Mouse (Mus musculus) heart, embryonic 12.5 days (tissue): ENCODE results near the gene Sox8. TPM values are rescaled to one million over a fixed set of nuclear protein-coding genes. Genes with fewer than 3 reads are reported as not detected.

Experiments
- ATAC-seq: fragments of 200-750 bp; cut with Nextera tagmentation; 2 replicates; pipeline ENCODE4 v1.8.0; 2017; ENCODE audit warnings: moderate TSS enrichment, moderate library complexity; ENCODE audit not compliant: insufficient number of reproducible peaks, low FRiP score
- H3K27ac ChIP-seq: fragments of 300-500 bp; sonication (generic); 2 replicates; pipeline ENCODE4 v1.5.1; 2016; ENCODE audit warnings: mild to moderate bottlenecking, moderate library complexity; ENCODE audit not compliant: poor library complexity, severe bottlenecking
- H3K27me3 ChIP-seq: fragments of 300-500 bp; sonication (generic); replicated peaks from 2 replicates; pipeline ENCODE4 v1.6.1; 2016; ENCODE audit warnings: mild to moderate bottlenecking, moderate library complexity
- H3K36me3 ChIP-seq: fragments of 300-500 bp; sonication (generic); 2 replicates; pipeline ENCODE4 v1.6.1; 2016; ENCODE audit warnings: mild to moderate bottlenecking, moderate library complexity
- H3K4me1 ChIP-seq: fragments of 300-500 bp; sonication (generic); replicated peaks from 2 replicates; pipeline ENCODE4 v1.6.1; 2016; ENCODE audit warnings: mild to moderate bottlenecking
- H3K4me2 ChIP-seq: fragments of 300-500 bp; sonication (generic); 2 replicates; pipeline ENCODE4 v1.6.1; 2016; ENCODE audit warnings: mild to moderate bottlenecking, moderate library complexity
- H3K4me3 ChIP-seq: fragments of 300-500 bp; sonication (generic); 2 replicates; pipeline ENCODE4 v1.5.1; 2016; ENCODE audit warnings: mild to moderate bottlenecking
- H3K9ac ChIP-seq: fragments of 300-500 bp; sonication (generic); 2 replicates; pipeline ENCODE4 v1.6.1; 2016; ENCODE audit warnings: mild to moderate bottlenecking, moderate library complexity
- H3K9me3 ChIP-seq: fragments of 300-500 bp; sonication (generic); replicated peaks from 2 replicates; pipeline ENCODE4 v1.6.1; 2016; ENCODE audit warnings: mild to moderate bottlenecking, moderate library complexity
- WGBS: fragments of 180-500 bp; shearing (Covaris S2); methylation state at CpG from one replicate; pipeline ENCODE4 v1.1.7; 2016; 5-methylcytosine and 5-hydroxymethylcytosine counted together
- polyA plus RNA-seq: library from polyadenylated mRNA; unstranded; fragments of >200 nt; fragmentation: Nextera tagmentation; extraction: Ambion mirVana; gene quantifications from 2 replicates; pipeline ENCODE4 v1.2.1, GENCODE M21; 2016

Sox8 gene
- polyA plus RNA-seq, 1 experiment from 2014 or later, result 1.9 TPM

GRCm38 (mm10) chr17:25602366-25602765 is 31.9 kb upstream of the Sox8 start:
- no peaks in the 10 kb centered on the region for H3K27me3 ChIP-seq
- peaks cover 34% of the 10 kb centered on the region for H3K4me1 ChIP-seq
- 62% methylated on average over 8 of the region's 8 CpGs for WGBS
- H3K4me3 ChIP-seq, result no peak overlapping the region
- H3K9me3 ChIP-seq, result no peaks in the 10 kb centered on the region
- peaks cover 5% of the 10 kb centered on the region; the same call in 1 of the 2 replicates for H3K36me3 ChIP-seq
- ATAC-seq, result no peak
- no peak overlapping the region for H3K4me2 ChIP-seq
- no peak overlapping the region for H3K27ac ChIP-seq
- no peak overlapping the region for H3K9ac ChIP-seq

GRCm38 (mm10) chr17:25597537-25597936 is 27.1 kb upstream of the Sox8 start:
- Histone ChIP-seq H3K27me3 (no peaks in the 10 kb centered on the region), H3K4me2 (no peak overlapping the region), H3K27ac (no peak overlapping the region), H3K36me3 (peaks cover 18% of the 10 kb centered on the region), H3K9me3 (no peaks in the 10 kb centered on the region), H3K4me1 (peaks cover 44% of the 10 kb centered on the region), H3K9ac (no peak overlapping the region), H3K4me3 (no peak overlapping the region)
- WGBS, result 67% methylated on average over 3 of the region's 3 CpGs
- no peak for ATAC-seq

GRCm38 (mm10) chr17:25595495-25595894 is 25.0 kb upstream of the Sox8 start:
- Histone ChIP-seq H3K4me3 (no peak overlapping the region), H3K9ac (no peak overlapping the region), H3K9me3 (peaks cover 4% of the 10 kb centered on the region), H3K4me1 (peaks cover 39% of the 10 kb centered on the region), H3K27me3 (no peaks in the 10 kb centered on the region), H3K27ac (no peak overlapping the region), H3K4me2 (no peak overlapping the region), H3K36me3 (peaks cover 32% of the 10 kb centered on the region)
- WGBS, result 53% methylated on average over 5 of the region's 5 CpGs
- ATAC-seq, result no peak

DNA sequence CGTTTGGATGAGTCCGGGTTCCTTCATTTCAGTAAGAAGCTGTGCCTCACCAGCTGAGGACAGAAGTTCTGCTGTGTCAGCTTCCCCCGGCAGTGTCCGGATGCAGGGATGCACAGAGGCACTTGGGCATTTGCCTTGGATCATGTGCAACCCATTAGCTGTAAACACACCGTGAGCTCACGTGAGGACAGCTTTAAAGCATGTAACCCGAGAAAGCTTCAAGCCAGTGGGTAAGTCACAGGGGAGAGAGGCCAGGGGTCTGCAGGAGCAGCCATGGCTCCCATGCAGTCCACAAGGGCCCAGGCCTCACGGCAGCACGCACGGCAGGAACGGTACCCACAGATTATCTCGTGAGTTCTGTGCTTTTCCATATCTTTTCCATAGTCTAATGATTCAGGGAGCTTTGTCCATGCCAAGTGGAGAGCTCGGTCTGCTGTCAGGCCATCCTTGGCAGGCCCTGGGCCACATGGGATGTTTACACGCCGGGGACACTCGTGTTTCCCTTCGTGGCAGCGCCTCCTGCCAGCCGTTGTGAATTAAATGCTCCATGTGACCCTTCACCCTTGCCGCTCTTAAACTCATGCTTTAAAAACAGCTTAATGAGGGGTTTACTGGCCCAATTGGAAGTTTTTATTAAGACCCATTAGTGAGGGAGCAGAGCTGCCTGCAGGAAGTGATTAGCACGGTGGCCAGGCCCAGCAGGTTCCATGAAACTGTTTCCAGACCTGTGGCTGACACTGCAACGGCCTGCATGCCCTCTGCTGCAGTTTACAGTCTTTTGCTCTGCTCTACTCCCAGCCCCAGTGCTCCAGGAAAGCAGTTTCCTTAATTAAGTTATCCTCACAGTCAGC is 23.1 kb upstream of the Sox8 start:
- H3K4me3 ChIP-seq, result no peak overlapping the region
- H3K4me1 ChIP-seq, result peaks cover 35% of the 10 kb centered on the region
- H3K36me3 ChIP-seq, result peaks cover 50% of the 10 kb centered on the region
- H3K4me2 ChIP-seq, result no peak overlapping the region
- WGBS, result 64% methylated on average over 22 of the region's 22 CpGs
- H3K9me3 ChIP-seq, result peaks cover 8% of the 10 kb centered on the region
- H3K27me3 ChIP-seq, result no peaks in the 10 kb centered on the region
- no peak overlapping the region for H3K27ac ChIP-seq
- ATAC-seq, result no peak
- H3K9ac ChIP-seq, result no peak overlapping the region

DNA sequence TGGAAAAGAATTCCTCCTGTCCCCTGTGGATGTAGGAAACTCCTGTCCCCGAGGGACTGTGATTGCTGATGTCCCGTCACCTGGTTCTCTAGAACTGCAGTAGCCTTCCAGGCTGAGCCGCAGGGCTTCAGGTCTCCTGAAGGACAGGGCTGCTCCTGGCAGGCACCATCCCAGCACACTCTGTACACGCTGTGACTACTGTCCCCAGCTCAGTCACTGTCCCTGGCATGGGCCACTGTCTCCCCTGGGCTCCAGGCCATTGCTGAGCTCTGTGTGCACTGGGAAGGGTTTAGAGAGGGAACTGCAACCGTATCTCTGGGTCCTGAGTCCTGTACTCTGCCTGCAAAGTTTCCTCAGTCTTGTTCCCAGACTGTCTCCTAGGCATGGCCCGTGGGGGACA is 21.9 kb upstream of the Sox8 start:
- Histone ChIP-seq H3K4me2 (no peak overlapping the region), H3K4me3 (no peak overlapping the region), H3K36me3 (peaks cover 58% of the 10 kb centered on the region), H3K9ac (no peak overlapping the region), H3K27me3 (no peaks in the 10 kb centered on the region), H3K4me1 (peaks cover 35% of the 10 kb centered on the region), H3K9me3 (peaks cover 8% of the 10 kb centered on the region), H3K27ac (no peak overlapping the region)
- no peak for ATAC-seq
- 73% methylated on average over 6 of the region's 6 CpGs for WGBS

DNA sequence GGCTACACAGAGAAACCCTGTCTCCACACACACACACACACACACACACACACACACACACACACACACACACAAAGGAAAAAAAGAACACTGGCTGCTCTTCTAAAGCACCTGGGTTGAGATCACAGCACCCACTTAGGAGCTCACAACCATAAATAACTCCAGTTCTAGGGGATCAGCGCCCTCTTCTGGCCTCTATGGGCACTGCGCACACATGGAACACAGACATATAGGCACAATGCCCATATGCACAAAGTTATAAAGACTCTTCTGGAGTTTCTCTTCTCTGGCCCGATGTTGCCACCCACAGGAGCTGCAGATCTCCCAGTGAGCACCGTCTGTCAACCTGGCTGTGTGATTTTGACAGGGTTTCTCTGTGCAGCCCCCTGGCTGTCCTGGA is 20.5 kb upstream of the Sox8 start:
- Histone ChIP-seq H3K27ac (no peak overlapping the region), H3K36me3 (peaks cover 62% of the 10 kb centered on the region), H3K4me3 (no peak overlapping the region), H3K4me2 (no peak overlapping the region), H3K4me1 (peaks cover 35% of the 10 kb centered on the region), H3K9me3 (peaks cover 8% of the 10 kb centered on the region), H3K27me3 (no peaks in the 10 kb centered on the region), H3K9ac (no peak overlapping the region)
- WGBS, result 80% methylated on average over 4 of the region's 4 CpGs
- no peak for ATAC-seq

GRCm38 (mm10) chr17:25590068-25590467 is 19.6 kb upstream of the Sox8 start:
- no peak overlapping the region for H3K27ac ChIP-seq
- no peaks in the 10 kb centered on the region for H3K27me3 ChIP-seq
- no peak for ATAC-seq
- peaks cover 30% of the 10 kb centered on the region for H3K4me1 ChIP-seq
- no peak overlapping the region for H3K4me2 ChIP-seq
- no peak overlapping the region for H3K4me3 ChIP-seq
- WGBS, result 85% methylated on average over 6 of the region's 6 CpGs
- H3K9me3 ChIP-seq, result peaks cover 8% of the 10 kb centered on the region
- peaks cover 71% of the 10 kb centered on the region for H3K36me3 ChIP-seq
- H3K9ac ChIP-seq, result no peak overlapping the region

GRCm38 (mm10) chr17:25584646-25585045 is 14.2 kb upstream of the Sox8 start:
- Histone ChIP-seq H3K9me3 (no peaks in the 10 kb centered on the region), H3K27ac (no peak overlapping the region), H3K4me2 (no peak overlapping the region), H3K27me3 (no peaks in the 10 kb centered on the region), H3K36me3 (peaks cover 50% of the 10 kb centered on the region), H3K4me3 (no peak overlapping the region), H3K4me1 (peaks cover 36% of the 10 kb centered on the region), H3K9ac (no peak overlapping the region)
- 86% methylated on average over 9 of the region's 9 CpGs for whole genome bisulfite sequencing
- no peak for ATAC-seq

- Histone ChIP-seq H3K9me3 (no peaks in the 10 kb centered on the region), H3K36me3 (peaks cover 42% of the 10 kb centered on the region), H3K27ac (no peak overlapping the region), H3K4me2 (no peak overlapping the region), H3K27me3 (no peaks in the 10 kb centered on the region), H3K9ac (no peak overlapping the region), H3K4me1 (peaks cover 38% of the 10 kb centered on the region), H3K4me3 (no peak overlapping the region)
- no peak for ATAC-seq
- WGBS, result 78% methylated on average over 8 of the region's 8 CpGs
Measured at GRCm38 (mm10) chr17:25583858-25584257, 13.4 kb upstream of the Sox8 start.

DNA sequence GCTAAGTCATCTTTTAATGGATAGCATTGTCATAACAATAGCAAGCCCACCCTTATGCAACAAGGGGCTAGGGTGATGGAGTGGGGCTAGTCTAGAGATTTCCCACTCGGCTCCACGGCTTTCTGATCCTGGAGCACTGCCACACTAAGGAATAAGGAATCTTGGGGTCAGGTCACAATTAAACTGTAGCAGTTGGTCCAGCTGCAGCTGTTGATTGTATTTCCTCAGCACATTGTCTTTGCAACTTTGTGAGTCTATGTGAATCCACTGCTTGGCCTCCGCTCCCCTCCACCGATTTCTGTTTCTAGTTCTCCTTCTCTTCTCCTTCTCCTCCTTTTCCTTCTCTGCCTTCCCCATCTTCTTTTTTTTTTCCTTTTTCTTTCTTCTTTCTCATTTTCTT is 12.6 kb upstream of the Sox8 start:
- Histone ChIP-seq H3K4me1 (peaks cover 45% of the 10 kb centered on the region), H3K27me3 (no peaks in the 10 kb centered on the region), H3K36me3 (peaks cover 35% of the 10 kb centered on the region), H3K4me2 (no peak overlapping the region), H3K27ac (no peak overlapping the region), H3K9ac (no peak overlapping the region), H3K4me3 (no peak overlapping the region), H3K9me3 (no peaks in the 10 kb centered on the region)
- 92% methylated on average over 4 of the region's 4 CpGs for WGBS
- ATAC-seq, result no peak

DNA sequence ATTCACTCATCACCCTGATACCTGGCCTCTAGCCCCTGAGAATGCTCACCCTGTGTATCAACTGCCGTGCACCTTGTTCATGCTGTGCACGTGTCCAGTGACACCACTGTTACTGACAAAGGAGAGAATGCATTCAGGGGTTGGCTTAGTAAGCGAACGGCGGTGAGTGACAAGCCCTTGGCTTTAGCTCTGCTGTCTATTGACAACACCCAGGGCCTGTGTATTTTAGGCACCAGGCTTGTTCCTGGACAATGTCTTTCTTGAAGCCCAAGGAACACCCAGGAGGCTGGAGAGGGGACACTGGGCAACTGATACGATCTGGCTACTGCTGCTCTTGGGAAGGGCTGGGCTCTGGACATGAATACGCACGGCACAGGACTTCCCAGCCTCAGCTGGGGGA is 11.6 kb upstream of the Sox8 start:
- peak overlapping the region; percentile 3; the same call in 1 of the 2 replicates for H3K4me3 ChIP-seq
- peak overlapping the region; percentile 60 for H3K27ac ChIP-seq
- peaks cover 45% of the 10 kb centered on the region for H3K4me1 ChIP-seq
- H3K4me2 ChIP-seq, result peak overlapping the region; percentile 54
- H3K9ac ChIP-seq, result no peak overlapping the region
- peaks cover 24% of the 10 kb centered on the region for H3K36me3 ChIP-seq
- H3K27me3 ChIP-seq, result no peaks in the 10 kb centered on the region
- 48% methylated on average over 8 of the region's 8 CpGs for WGBS
- no peak for ATAC-seq
- no peaks in the 10 kb centered on the region for H3K9me3 ChIP-seq
